ENCODE assay signal across 19 mouse cellular contexts in the genomic region with DNA sequence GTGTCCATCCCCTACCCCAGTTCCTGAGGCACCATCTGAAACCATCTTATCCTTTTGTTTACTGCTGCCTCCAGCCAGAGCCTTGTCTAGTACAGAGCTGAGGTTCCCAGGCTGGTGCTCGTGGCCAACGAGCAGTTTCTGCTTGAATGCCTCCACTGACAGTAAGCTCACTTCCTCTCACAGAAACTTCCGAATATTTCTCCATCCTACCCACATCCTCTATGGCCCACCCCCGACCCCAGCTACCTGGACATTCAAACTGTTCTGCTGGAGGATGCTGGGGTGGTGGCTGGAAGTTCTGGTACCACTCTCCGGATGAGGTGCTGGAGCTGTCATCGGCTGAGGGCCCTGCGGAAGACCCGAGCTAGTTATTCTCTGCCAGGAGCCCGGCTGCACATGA. TPM values are rescaled to one million over a fixed set of nuclear protein-coding genes. Genes with fewer than 3 reads are reported as not detected.
DNase-seq lines count a peak whose midpoint lies in the region; ATAC-seq and TF ChIP-seq lines count a peak whose summit lies in the region.
"Had no signal": no experiment of that assay in that cellular context is flagged by ENCODE, and none has a peak within 500 bp of the region (broad histone marks: within the 10 kb centered on the region; RNA-seq: fewer than 3 reads in every experiment).

No protein-coding gene starts in this region.

- H3K36me3 ChIP-seq in forebrain, embryonic 10.5 days (replicated peaks): no peaks in the 10 kb centered on the region
- no peaks in the 10 kb centered on the region for H3K36me3 ChIP-seq in forebrain, embryonic 15.5 days
- H3K36me3 ChIP-seq in heart, adult 2 months (ENCODE audit: control insufficient read depth, insufficient read depth, low read length): no peaks in the 10 kb centered on the region
- H3K36me3 ChIP-seq: embryonic facial prominence, embryonic 13.5 days; heart, embryonic 12.5 days; hindbrain, embryonic 12.5 days had no signal

- peak overlapping the region; percentile 26; the same call in 1 of the 2 replicates for H3K27ac ChIP-seq in forebrain, embryonic 10.5 days
- no peak overlapping the region for H3K27ac ChIP-seq in forebrain, embryonic 15.5 days (replicated peaks)
- H3K27ac ChIP-seq in heart, adult 2 months: no peak overlapping the region
- H3K27ac ChIP-seq: embryonic facial prominence, embryonic 13.5 days; forebrain, embryonic 13.5 days; hindbrain, embryonic 12.5 days had no signal

- H3K4me1 ChIP-seq in forebrain, embryonic 10.5 days: peaks cover 10% of the 10 kb centered on the region
- H3K4me1 ChIP-seq in forebrain, embryonic 15.5 days: no peaks in the 10 kb centered on the region; the same call in 1 of the 2 replicates
- H3K4me1 ChIP-seq in heart, adult 2 months (ENCODE audit: control insufficient read depth, insufficient read depth, low read length): peaks cover 1% of the 10 kb centered on the region; the same call in 1 of the 2 replicates
- H3K4me1 ChIP-seq: forebrain, embryonic 13.5 days; heart, embryonic 12.5 days; hindbrain, embryonic 12.5 days had no signal

- no peak for TF ChIP-seq POLR2A in heart, adult 2 months (IDR thresholded peaks at IDR 0.05; ENCODE audit: insufficient read depth, low read depth, low read length)

- no peaks in the 10 kb centered on the region for H3K27me3 ChIP-seq in forebrain, embryonic 10.5 days (ENCODE audit: poor library complexity, severe bottlenecking)
- no peaks in the 10 kb centered on the region for H3K27me3 ChIP-seq in forebrain, embryonic 15.5 days
- H3K27me3 ChIP-seq in heart, adult 2 months (ENCODE audit: control insufficient read depth, insufficient read depth, low read length): no peaks in the 10 kb centered on the region
- H3K27me3 ChIP-seq: embryonic facial prominence, embryonic 13.5 days; forebrain, embryonic 13.5 days; hindbrain, embryonic 12.5 days had no signal

- TF ChIP-seq EP300 in heart, adult 2 months (IDR thresholded peaks at IDR 0.05; ENCODE audit: insufficient read depth, low read depth, low read length): no peak

- no peaks in the 10 kb centered on the region for H3K79me2 ChIP-seq in heart, adult 2 months (replicated peaks; ENCODE audit: control insufficient read depth, insufficient read depth, low read length)

- no peak for TF ChIP-seq CTCF in heart, adult 2 months (IDR thresholded peaks at IDR 0.05)

- DNase-seq in forebrain, embryonic 10.5 days (ENCODE audit: extremely low spot score, low spot score): no peak
- DNase-seq in A20 (ENCODE audit: low read depth, low spot score): peak; percentile 39
- DNase-seq in B cell, adult 2 months: peak; percentile 25 to 48
- no peak for DNase-seq in heart, adult 2 months
- DNase-seq in gastrocnemius, postnatal 14 days: no peak
- DNase-seq: adrenal gland, postnatal 10 days; heart, postnatal 36 days; kidney, adult 18-20 months had no signal

- no peak overlapping the region for H3K4me2 ChIP-seq in forebrain, embryonic 15.5 days (replicated peaks)
- H3K4me2 ChIP-seq: embryonic facial prominence, embryonic 13.5 days; forebrain, embryonic 13.5 days; heart, embryonic 12.5 days; hindbrain, embryonic 12.5 days had no signal

- no peak overlapping the region for H3K4me3 ChIP-seq in forebrain, embryonic 10.5 days
- H3K4me3 ChIP-seq in forebrain, embryonic 15.5 days: no peak overlapping the region
- H3K4me3 ChIP-seq in heart, adult 2 months: no peak overlapping the region
- H3K4me3 ChIP-seq: embryonic facial prominence, embryonic 13.5 days; forebrain, embryonic 13.5 days; heart, embryonic 12.5 days; hindbrain, embryonic 12.5 days had no signal

- no peaks in the 10 kb centered on the region for H3K9me3 ChIP-seq in forebrain, embryonic 10.5 days
- H3K9me3 ChIP-seq in forebrain, embryonic 15.5 days: no peaks in the 10 kb centered on the region
- H3K9me3 ChIP-seq: embryonic facial prominence, embryonic 13.5 days; forebrain, embryonic 13.5 days; heart, embryonic 12.5 days; hindbrain, embryonic 12.5 days had no signal

- ATAC-seq in forebrain, embryonic 15.5 days (replicated peaks): no peak
- ATAC-seq in megakaryocyte progenitor cell, adult 5-6 weeks (replicated peaks; ENCODE audit: poor library complexity): peak; percentile 58
- ATAC-seq: forebrain, embryonic 13.5 days; hindbrain, embryonic 16.5 days had no signal

- intact Hi-C loops in heart, adult 2 months (cut with DNase I): no loop called here
- intact Hi-C loops in gastrocnemius, postnatal 14 days (cut with DNase I; ENCODE audit: low total_unique reads): no loop called here

- WGBS in forebrain, embryonic 10.5 days: 75% methylated on average over 9 of the region's 9 CpGs
- 73% methylated on average over 9 of the region's 9 CpGs for WGBS in forebrain, embryonic 15.5 days
- WGBS in heart, adult 2 months: 63% methylated on average over 9 of the region's 9 CpGs

- no peak overlapping the region for H3K9ac ChIP-seq in forebrain, embryonic 15.5 days (replicated peaks)
- H3K9ac ChIP-seq in heart, adult 2 months (ENCODE audit: low read depth, low read length): no peak overlapping the region
- H3K9ac ChIP-seq: embryonic facial prominence, embryonic 13.5 days; forebrain, embryonic 13.5 days; heart, embryonic 12.5 days; hindbrain, embryonic 12.5 days had no signal

RNA-seq across cellular contexts. Expression of a gene that starts 39.5 kb away (rescaled TPM):
- polyA plus RNA-seq in forebrain, embryonic 10.5 days (2016; fragmentation: Nextera tagmentation; extraction: Ambion mirVana): not detected in 2 replicates
- polyA plus RNA-seq in forebrain, embryonic 15.5 days (2015; fragmentation: Nextera tagmentation; extraction: Ambion mirVana): not detected in 2 replicates
- total RNA-seq in megakaryocyte progenitor cell, adult 5-6 weeks (2015): 0.46 and 0.69 TPM in 2 replicates
- 1.3 and 1.4 TPM in 2 replicates for total RNA-seq in megakaryocyte progenitor cell, adult 5-6 weeks (2017)
- under 1 TPM in 1 of 2 experiments, not detected in 1; 0.07 TPM for total RNA-seq in heart, adult 2 months (2021)
- polyA plus RNA-seq in heart, adult 2 months (2012; rRNA removed): 0.44 and 0.76 TPM in 2 replicates
- not detected for total RNA-seq in gastrocnemius, postnatal 14 days (2021)
- total RNA-seq: gastrocnemius, adult 8-10 months; MEL had no signal
- polyA plus RNA-seq: brain, embryonic 14.5 days; forebrain, embryonic 13.5 days; heart, embryonic 12.5 days; hindbrain, embryonic 12.5 days; hindbrain, embryonic 16.5 days had no signal

RNA-seq across cellular contexts. Expression of a gene that starts 49.2 kb away (rescaled TPM):
- 0.32 and 0.37 TPM in 2 replicates for polyA plus RNA-seq in forebrain, embryonic 10.5 days (2016; fragmentation: Nextera tagmentation; extraction: Ambion mirVana)
- polyA plus RNA-seq in forebrain, embryonic 15.5 days (2015; fragmentation: Nextera tagmentation; extraction: Ambion mirVana): 0.39 and 0.42 TPM in 2 replicates
- total RNA-seq in megakaryocyte progenitor cell, adult 5-6 weeks (2015): 0.57 and 0.85 TPM in 2 replicates
- total RNA-seq in megakaryocyte progenitor cell, adult 5-6 weeks (2017): 0.37 and 1.5 TPM in 2 replicates
- total RNA-seq in heart, adult 2 months (2021): 1 to 10 TPM; 2.1 to 2.3 TPM
- polyA plus RNA-seq in heart, adult 2 months (2012; rRNA removed): 3.9 and 4.9 TPM in 2 replicates
- total RNA-seq in gastrocnemius, postnatal 14 days (2021): under 1 TPM; 0.22 to 0.35 TPM
- total RNA-seq: MEL had no signal

RNA-seq across cellular contexts. Expression of a gene that starts 51.5 kb away (rescaled TPM):
- polyA plus RNA-seq in forebrain, embryonic 10.5 days (2016; fragmentation: Nextera tagmentation; extraction: Ambion mirVana): not detected in 2 replicates
- polyA plus RNA-seq in forebrain, embryonic 15.5 days (2015; fragmentation: Nextera tagmentation; extraction: Ambion mirVana): 0.22 and 0.26 TPM in 2 replicates
- total RNA-seq in megakaryocyte progenitor cell, adult 5-6 weeks (2015): 0.05 TPM in 1 of 2 replicates, not detected in the other
- total RNA-seq in megakaryocyte progenitor cell, adult 5-6 weeks (2017): 0.61 TPM in 1 of 2 replicates, not detected in the other
- under 1 TPM; 0.11 to 0.26 TPM for total RNA-seq in heart, adult 2 months (2021)
- polyA plus RNA-seq in heart, adult 2 months (2012; rRNA removed): 0.35 and 0.80 TPM in 2 replicates
- not detected for total RNA-seq in gastrocnemius, postnatal 14 days (2021)
- total RNA-seq: MEL had no signal
- polyA plus RNA-seq: forebrain, embryonic 13.5 days; intestine, embryonic 14.5 days had no signal

Comparison
In these comparisons a context has a peak if more than half of its experiments do, and no peak if none do; other contexts are left out.
1. DNase-seq: peak in A20 (single experiment) and B cell, adult 2 months (2 of 2); none in forebrain, embryonic 10.5 days (single experiment), heart, adult 2 months (0 of 2) and gastrocnemius, postnatal 14 days (single experiment).